Mouse (Mus musculus) CH12F3 (cell line): ENCODE data around the gene Camk1d.
"Not testable (repeated sequence)": the region's sequence is repeated elsewhere in the genome, so short reads cannot be mapped to it uniquely, and the experiment has no call there.

Experiments
- in situ Hi-C: fragments of 300-500 bp; cut with MboI; formaldehyde crosslinking; loops from 2 replicates; pipeline ENCODE4 v1.14.3; 2020; ENCODE audit warnings: low sequenced_read_pairs

Camk1d gene

GRCm38 (mm10) chr2:5425612-5426011 is 288.7 kb downstream of the Camk1d start:
- in situ Hi-C loops, result no loop called here

- in situ Hi-C loops, result loop anchor here (25.0 kb wide), 1 partner anchor 333 kb away; no protein-coding TSS in a partner anchor
Observed at GRCm38 (mm10) chr2:5420621-5421196, 293.6 kb downstream of the Camk1d start.

- in situ Hi-C loops, result loop anchor here (25.0 kb wide), 1 partner anchor 332 kb away; no protein-coding TSS in a partner anchor
Observed at GRCm38 (mm10) chr2:5418802-5419201, 295.5 kb downstream of the Camk1d start.

GRCm38 (mm10) chr2:5417158-5418032 is 296.9 kb downstream of the Camk1d start:
- in situ Hi-C loops, result loop anchor here (25.0 kb wide), 1 partner anchor 330 kb away; no protein-coding TSS in a partner anchor

- in situ Hi-C loops, result loop anchor here (25.0 kb wide), 1 partner anchor 324 kb away; no protein-coding TSS in a partner anchor
Observed at GRCm38 (mm10) chr2:5411774-5412173, 302.5 kb downstream of the Camk1d start.

GRCm38 (mm10) chr2:5403850-5404249 is 310.5 kb downstream of the Camk1d start:
- in situ Hi-C loops, result loop anchor here (25.0 kb wide), 1 partner anchor 317 kb away; no protein-coding TSS in a partner anchor

- in situ Hi-C loops, result loop anchor here (25.0 kb wide), 1 partner anchor 315 kb away; no protein-coding TSS in a partner anchor
Observed at GRCm38 (mm10) chr2:5402036-5402435, 312.3 kb downstream of the Camk1d start.

- in situ Hi-C loops, result no loop called here
Observed at GRCm38 (mm10) chr2:5398505-5398904, 315.8 kb downstream of the Camk1d start.

GRCm38 (mm10) chr2:5398043-5398442 is 316.3 kb downstream of the Camk1d start:
- in situ Hi-C loops, result no loop called here

GRCm38 (mm10) chr2:5397468-5397867 is 316.8 kb downstream of the Camk1d start:
- in situ Hi-C loops, result no loop called here

GRCm38 (mm10) chr2:5396415-5396814 is 317.9 kb downstream of the Camk1d start:
- in situ Hi-C loops, result no loop called here

- in situ Hi-C loops, result no loop called here
Observed at GRCm38 (mm10) chr2:5395873-5396272, 318.4 kb downstream of the Camk1d start.

GRCm38 (mm10) chr2:5392921-5393320 is 321.4 kb downstream of the Camk1d start:
- in situ Hi-C loops, result no loop called here

GRCm38 (mm10) chr2:5392470-5392869 is 321.8 kb downstream of the Camk1d start:
- in situ Hi-C loops, result no loop called here

- in situ Hi-C loops, result no loop called here
Observed at GRCm38 (mm10) chr2:5388381-5388780, 325.9 kb downstream of the Camk1d start.

GRCm38 (mm10) chr2:5381712-5382710 is 332.3 kb downstream of the Camk1d start:
- in situ Hi-C loops, result no loop called here

- in situ Hi-C loops, result no loop called here
Observed at GRCm38 (mm10) chr2:5380973-5381372, 333.3 kb downstream of the Camk1d start.

- in situ Hi-C loops, result not testable (repeated sequence)
Observed at GRCm38 (mm10) chr2:5378922-5379321, 335.4 kb downstream of the Camk1d start.

- in situ Hi-C loops, result no loop called here
Observed at GRCm38 (mm10) chr2:5378066-5378672, 336.1 kb downstream of the Camk1d start.

- in situ Hi-C loops, result no loop called here
Observed at GRCm38 (mm10) chr2:5372886-5373429, 341.4 kb downstream of the Camk1d start.
